Mouse (Mus musculus) heart, adult 2 months (tissue): ENCODE measurements around the gene Tmem50b. TPM values are rescaled to one million over a fixed set of nuclear protein-coding genes. Genes with fewer than 3 reads are reported as not detected.
A peak's percentile ranks its signal among the peaks of the same experiment; 100 is the strongest.

Source experiments
- DNase-seq, 2 experiments: peaks; one replicate each; pipeline ENCODE4 v3.0.0; 2021
- H3K27ac ChIP-seq: fragments of 200-600 bp; 2 replicates; pipeline ENCODE4 v1.8.1; 2022
- H3K27me3 ChIP-seq: fragments of 200-500 bp; 2 replicates; pipeline ENCODE4 v1.6.1; 2012; ENCODE audit warnings: mild to moderate bottlenecking, low read length, inconsistent platforms, mixed read lengths; ENCODE audit not compliant: control insufficient read depth, insufficient read depth
- H3K36me3 ChIP-seq: fragments of 200-500 bp; 2 replicates; pipeline ENCODE4 v1.6.1; 2012; ENCODE audit warnings: low read length, inconsistent platforms; ENCODE audit not compliant: control insufficient read depth, insufficient read depth
- H3K4me1 ChIP-seq: fragments of 200-500 bp; 2 replicates; pipeline ENCODE4 v1.6.1; 2011; ENCODE audit warnings: low read length; ENCODE audit not compliant: control insufficient read depth, insufficient read depth
- H3K4me3 ChIP-seq: fragments of 200-600 bp; 2 replicates; pipeline ENCODE4 v1.8.1; 2022
- H3K79me2 ChIP-seq: fragments of 200-500 bp; replicated peaks from 2 replicates; pipeline ENCODE4 v1.6.1; 2012; ENCODE audit warnings: mild to moderate bottlenecking, inconsistent platforms, low read length, moderate library complexity, mixed read lengths; ENCODE audit not compliant: control insufficient read depth, insufficient read depth
- H3K9ac ChIP-seq: fragments of 200-500 bp; 2 replicates; pipeline ENCODE4 v1.6.1; 2012; ENCODE audit warnings: low read depth, mild to moderate bottlenecking, control low read depth, inconsistent platforms, low read length, mixed read lengths
- CTCF ChIP-seq: fragments of 200-600 bp; IDR thresholded peaks from 2 replicates; pipeline ENCODE4 v1.8.1; 2022; ENCODE audit warnings: antibody characterized with exemption, mild to moderate bottlenecking, moderate library complexity
- EP300 ChIP-seq: fragments of 200-500 bp; IDR thresholded peaks from 2 replicates; pipeline ENCODE4 v1.6.1; 2011; ENCODE audit warnings: low read depth, low read length, control low read depth; ENCODE audit not compliant: insufficient read depth
- POLR2A ChIP-seq: fragments of 200-500 bp; IDR thresholded peaks from 2 replicates; pipeline ENCODE4 v1.6.1; 2011; ENCODE audit warnings: mild to moderate bottlenecking, low read depth, low read length, control low read depth; ENCODE audit not compliant: insufficient read depth
- WGBS: fragments of 180-500 bp; shearing (Covaris S2); methylation state at CpG from one replicate; pipeline ENCODE4 v1.1.7; 2018; 5-methylcytosine and 5-hydroxymethylcytosine counted together
- intact Hi-C: fragments of 180-260 bp; cut with DNase I; formaldehyde crosslinking; loops from one replicate; pipeline ENCODE4 v1.15.1; 2025
- polyA plus RNA-seq: library from polyadenylated mRNA; depleted of rRNA; stranded (reverse); fragments of >200 nt; gene quantifications from 2 replicates; pipeline ENCODE4 v1.2.3, GENCODE M21; 2012
- total RNA-seq, 2 experiments: library from RNA; stranded (reverse); gene quantifications; 2 replicates each; pipeline ENCODE4 v1.2.3; 2021

The Tmem50b gene
- total and polyA plus RNA-seq, 3 experiments = 47.0 to 63.4 (median 62.7) TPM

DNA sequence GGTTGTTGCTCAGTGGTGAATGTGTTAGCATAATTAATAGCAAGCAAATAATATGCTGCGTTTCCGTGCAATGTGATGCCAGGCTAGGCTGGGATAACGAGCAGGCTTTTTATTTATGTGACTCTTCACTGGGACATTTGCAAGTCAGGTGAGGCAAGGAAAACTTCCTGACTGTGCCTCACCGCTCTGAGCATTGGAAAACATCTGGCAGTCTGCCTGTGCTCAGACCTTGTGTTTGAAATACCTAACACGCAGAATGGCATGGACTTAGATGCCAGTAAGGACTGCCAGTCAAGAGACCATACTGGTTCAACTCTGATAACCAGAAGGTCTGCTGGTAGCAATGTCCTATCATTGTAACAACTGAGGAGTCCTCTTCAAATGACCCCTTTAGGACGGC lies 7.6 kb upstream of the Tmem50b start:
- Histone ChIP-seq H3K4me1 (no peaks in the 10 kb centered on the region), H3K27me3 (no peaks in the 10 kb centered on the region), H3K9ac (no peak overlapping the region), H3K4me3 (no peak overlapping the region), H3K27ac (no peak overlapping the region), H3K79me2 (no peaks in the 10 kb centered on the region), H3K36me3 (no peaks in the 10 kb centered on the region)
- DNase-seq = peak in 1 of 2 experiments; percentile 32
- TF ChIP-seq CTCF (no peak), EP300 (no peak), POLR2A (no peak)
- intact Hi-C loops = no loop called here
- 64% methylated on average over 6 of the region's 6 CpGs for WGBS

DNA sequence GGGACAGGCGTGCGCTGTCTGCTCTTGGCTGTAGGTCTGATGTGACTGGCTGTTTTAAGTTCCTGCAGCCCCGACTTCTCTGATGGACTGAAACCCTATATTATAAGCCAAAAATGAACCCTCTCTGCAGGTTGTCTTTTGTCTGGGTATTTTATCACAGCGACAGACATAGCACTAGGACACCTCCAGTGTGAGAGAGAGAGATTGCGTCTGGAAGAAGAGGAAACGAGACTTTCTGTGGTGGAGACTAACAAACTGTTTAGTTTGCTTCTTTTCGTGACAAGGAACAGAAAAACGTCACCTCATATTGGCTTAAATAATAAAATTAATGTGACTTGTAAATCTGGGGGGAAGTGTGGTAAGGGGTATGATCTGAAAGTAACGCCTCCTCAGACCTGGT lies 4.1 kb upstream of the Tmem50b start:
- DNase-seq = no peak
- WGBS = 75% methylated on average over 9 of the region's 9 CpGs
- no peak overlapping the region for H3K27ac ChIP-seq

DNA sequence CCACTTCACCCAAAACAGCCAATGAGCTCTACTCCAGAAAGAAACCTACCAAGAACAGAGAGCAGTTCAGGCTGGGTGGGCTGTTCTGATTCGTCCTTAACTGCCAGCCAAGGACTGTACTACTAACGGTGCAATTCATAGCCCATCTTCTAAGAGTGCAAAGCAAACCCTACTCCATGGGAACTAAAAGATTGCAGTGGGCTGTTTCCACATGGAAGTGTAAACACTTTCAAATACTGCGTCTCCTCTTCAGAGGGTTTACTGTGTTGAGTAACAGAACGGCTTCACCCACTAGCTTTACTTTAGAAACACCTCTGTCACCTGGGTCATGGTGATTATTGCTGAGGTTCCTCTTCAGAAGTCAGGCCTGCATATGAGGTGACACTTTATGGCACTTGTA lies 3.5 kb upstream of the Tmem50b start:
- TF ChIP-seq CTCF = no peak
- no peak for TF ChIP-seq EP300
- no peak for TF ChIP-seq POLR2A
- Histone ChIP-seq H3K36me3 (no peaks in the 10 kb centered on the region), H3K9ac (no peak overlapping the region), H3K27ac (no peak overlapping the region), H3K4me1 (peaks cover 2% of the 10 kb centered on the region; the same call in 1 of the 2 replicates), H3K79me2 (no peaks in the 10 kb centered on the region), H3K4me3 (no peak overlapping the region), H3K27me3 (no peaks in the 10 kb centered on the region)
- WGBS = 86% methylated on average over 4 of the region's 4 CpGs
- intact Hi-C loops = no loop called here
- no peak for DNase-seq

More for the DNA sequence above, 4.1 kb upstream of the Tmem50b start:
- Histone ChIP-seq H3K9ac (no peak overlapping the region), H3K79me2 (no peaks in the 10 kb centered on the region), H3K36me3 (no peaks in the 10 kb centered on the region), H3K4me3 (no peak overlapping the region), H3K27me3 (no peaks in the 10 kb centered on the region), H3K4me1 (peaks cover 2% of the 10 kb centered on the region; the same call in 1 of the 2 replicates)
- intact Hi-C loops = no loop called here
- TF ChIP-seq CTCF (no peak), POLR2A (no peak), EP300 (no peak)

DNA sequence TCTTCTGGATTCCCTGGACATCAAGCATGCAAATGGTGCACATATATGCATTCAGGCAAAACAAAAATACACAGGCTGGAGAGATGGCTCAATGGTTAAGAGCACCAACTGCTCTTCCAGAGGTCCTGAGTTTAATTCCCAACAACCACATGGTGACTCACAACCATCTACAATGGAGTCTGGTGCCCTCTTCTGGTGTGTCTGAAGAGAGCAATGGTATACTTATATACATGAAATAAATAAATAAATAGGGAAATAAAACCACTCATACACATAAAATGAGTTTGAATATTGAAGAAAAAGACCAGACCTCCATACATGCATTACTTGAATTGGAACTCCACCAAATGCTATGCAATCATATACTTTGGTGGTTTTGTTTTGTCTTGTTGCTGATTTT lies 1.6 kb upstream of the Tmem50b start:
- Histone ChIP-seq H3K4me1 (peaks cover 3% of the 10 kb centered on the region; the same call in 1 of the 2 replicates), H3K27me3 (no peaks in the 10 kb centered on the region), H3K36me3 (no peaks in the 10 kb centered on the region), H3K4me3 (no peak overlapping the region), H3K9ac (no peak overlapping the region), H3K79me2 (no peaks in the 10 kb centered on the region), H3K27ac (no peak overlapping the region)
- intact Hi-C loops = loop anchor here (2.0 to 5.0 kb wide), 3 partner anchors 18 to 52 kb away; partner anchors contain the start of genes Gart, Ifngr2 and Son
- TF ChIP-seq EP300 (no peak), CTCF (peak; percentile 23; the same call in 1 of the 2 replicates)
- DNase-seq = no peak

DNA sequence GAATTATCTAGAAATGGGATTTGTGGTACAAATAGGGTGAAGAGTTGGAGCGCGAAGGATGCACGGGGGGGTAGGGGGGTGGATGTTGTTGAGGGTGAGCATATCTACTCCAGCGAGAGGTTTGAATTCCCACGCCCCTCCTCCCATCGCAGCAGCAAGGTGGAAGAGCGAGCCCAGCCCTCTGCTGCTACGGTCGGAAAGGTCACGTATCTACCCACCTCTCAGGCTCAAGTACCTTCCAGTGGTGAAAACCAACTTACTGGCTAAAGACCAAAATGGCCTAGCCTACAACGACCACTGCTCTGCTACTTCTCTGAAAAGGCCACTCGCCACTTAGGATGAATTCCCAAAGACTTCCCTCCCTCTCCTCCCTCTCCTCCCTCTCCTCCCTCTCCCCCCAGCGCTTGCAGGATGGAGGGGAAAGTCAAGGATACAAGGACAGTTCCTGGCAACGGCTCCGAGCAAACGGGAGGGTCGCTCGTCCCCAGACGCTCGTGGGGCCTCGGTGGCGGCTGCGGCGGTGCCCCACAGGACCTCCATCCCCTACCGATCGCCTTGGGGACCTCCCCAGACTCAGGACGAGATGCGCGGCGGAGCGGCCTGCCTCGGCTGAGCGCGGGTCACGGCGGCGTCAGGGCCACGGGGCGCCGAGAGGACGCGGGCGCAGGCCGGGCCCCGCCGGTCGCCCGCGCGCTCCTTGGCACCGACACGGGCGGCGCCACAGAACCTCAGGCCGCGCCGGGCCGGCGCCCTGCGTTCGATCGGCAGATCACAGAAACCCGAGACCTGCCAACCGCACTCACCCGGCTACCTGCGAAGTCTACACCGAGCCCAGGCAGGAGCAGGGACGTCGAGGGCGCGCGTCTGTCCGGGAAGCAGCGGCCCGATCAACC lies 575 bp downstream of the Tmem50b start:
- DNase-seq = peak in 1 of 2 experiments; percentile 19
- Histone ChIP-seq H3K27me3 (no peaks in the 10 kb centered on the region), H3K4me1 (peaks cover 3% of the 10 kb centered on the region; the same call in 1 of the 2 replicates), H3K79me2 (peaks cover 2% of the 10 kb centered on the region; the same call in 1 of the 2 replicates), H3K36me3 (no peaks in the 10 kb centered on the region), H3K9ac (peak overlapping the region; percentile 84), H3K4me3 (peak overlapping the region; percentile 86), H3K27ac (peak overlapping the region; percentile 89)
- 2% methylated on average over 75 of the region's 75 CpGs for WGBS
- intact Hi-C loops = loop anchor here (5.0 kb wide), 2 partner anchors 50 kb away; partner anchors contain the start of genes Gart, Ifngr2 and Son
- no peak for TF ChIP-seq EP300
- peak; percentile 64 for TF ChIP-seq POLR2A
- no peak for TF ChIP-seq CTCF

DNA sequence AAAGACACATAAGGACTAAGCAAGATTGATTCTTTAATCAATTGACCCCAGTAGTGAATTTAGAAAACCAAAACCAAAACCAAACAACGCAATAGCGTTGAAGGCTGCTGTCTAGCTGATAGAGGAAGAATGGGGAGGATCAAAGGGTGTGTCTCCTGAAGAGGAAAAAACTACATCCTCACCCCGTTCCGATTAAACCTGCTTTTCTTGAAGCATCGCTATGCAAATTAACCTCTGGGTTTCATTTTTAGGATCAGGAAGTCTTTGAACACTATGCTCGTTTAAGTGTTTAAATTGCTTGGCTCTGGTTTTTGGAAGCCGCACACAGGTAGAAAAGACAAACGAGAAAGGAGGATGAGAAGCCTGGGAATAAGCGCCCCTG lies 1.2 kb downstream of the Tmem50b start:
- Histone ChIP-seq H3K79me2 (peaks cover 2% of the 10 kb centered on the region; the same call in 1 of the 2 replicates), H3K27ac (no peak overlapping the region), H3K27me3 (no peaks in the 10 kb centered on the region), H3K9ac (no peak overlapping the region; the same call in 1 of the 2 replicates), H3K4me3 (peak overlapping the region; percentile 86), H3K4me1 (peaks cover 3% of the 10 kb centered on the region; the same call in 1 of the 2 replicates), H3K36me3 (no peaks in the 10 kb centered on the region)
- intact Hi-C loops = loop anchor here (5.0 kb wide), 2 partner anchors 49 to 51 kb away; partner anchors contain the start of genes Gart, Ifngr2 and Son
- TF ChIP-seq POLR2A (no peak), CTCF (no peak), EP300 (no peak)
- no peak for DNase-seq
- WGBS = 28% methylated on average over 9 of the region's 9 CpGs
